Mouse (Mus musculus) adrenal gland, postnatal 36 days (tissue): ENCODE data around the gene Zzz3. TPM values are rescaled to one million over a fixed set of nuclear protein-coding genes. Genes with fewer than 3 reads are reported as not detected.

Experiments used
- DNase-seq, 2 experiments: peaks; one replicate each; pipeline ENCODE4 v3.0.0; 2021; ENCODE audit warnings: mixed read lengths in 1 of 2
- total RNA-seq, 2 experiments: library from RNA; stranded (reverse); gene quantifications; 2 replicates each; pipeline ENCODE4 v1.2.3; 2021

Zzz3 gene
- total RNA-seq, 2 experiments from 2014 or later = 32.7 to 37.6 TPM

DNA sequence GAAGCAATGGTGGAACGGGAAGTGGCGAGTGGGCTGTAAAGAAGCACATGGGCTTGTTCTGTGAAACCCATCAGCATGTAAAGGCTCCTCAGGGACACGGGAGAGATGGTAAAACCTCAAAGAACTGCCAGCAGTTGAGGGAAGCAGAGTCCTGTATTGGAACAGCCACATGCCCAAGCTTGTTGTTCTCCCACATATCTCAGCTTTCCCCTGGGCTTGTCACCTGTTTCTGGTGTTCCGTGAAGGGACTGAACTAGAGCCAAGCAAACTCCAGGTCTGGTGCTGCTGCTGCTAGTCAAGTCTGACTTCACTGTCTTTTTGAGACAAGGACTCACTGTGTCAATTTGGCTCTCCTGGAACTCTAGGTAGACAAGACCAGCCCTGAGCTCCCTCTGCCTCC lies 72.0 kb downstream of the Zzz3 start:
- no peak for DNase-seq

- no peak for DNase-seq
These were observed 72.8 kb downstream of the Zzz3 start for GRCm38 (mm10) chr3:152468032-152468431.

GRCm38 (mm10) chr3:152468569-152469041 lies 73.3 kb downstream of the Zzz3 start:
- no peak for DNase-seq

DNA sequence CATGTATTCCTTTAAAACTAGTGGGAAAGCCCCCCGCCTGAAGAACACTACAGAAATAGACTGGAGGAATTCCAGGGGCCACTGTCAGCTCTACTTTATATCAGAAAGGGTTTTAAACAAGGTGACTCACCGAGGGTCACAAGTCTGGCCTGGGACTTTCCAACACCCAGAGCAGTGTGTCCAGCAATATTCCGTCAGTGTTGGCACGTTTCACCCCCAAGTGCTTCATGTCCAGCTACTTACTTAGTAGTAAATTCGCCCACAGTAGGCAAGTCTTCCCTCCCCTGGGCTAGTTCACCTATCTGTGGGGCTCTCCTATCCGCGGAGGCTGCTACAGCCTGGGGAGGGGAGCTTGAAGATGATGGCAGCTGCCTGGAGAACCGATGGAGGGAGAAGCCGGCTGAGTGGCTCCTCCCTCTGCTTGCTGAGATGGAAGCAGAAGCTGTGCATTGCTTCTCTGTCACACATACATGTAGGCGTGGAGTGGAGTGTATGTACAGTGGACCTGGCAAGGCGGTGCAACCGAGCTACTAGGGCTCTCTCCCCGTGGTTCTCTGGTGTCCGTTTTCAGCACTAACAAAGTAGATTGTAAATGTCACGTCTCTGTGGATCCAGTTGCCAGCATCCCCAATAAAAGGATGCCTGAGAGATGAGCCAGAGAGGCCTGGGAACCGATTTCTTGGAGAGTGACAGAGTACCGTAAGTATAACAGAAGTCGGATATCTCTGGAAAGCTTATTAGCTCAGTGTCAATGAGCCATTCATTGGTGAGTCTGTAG lies 74.3 kb downstream of the Zzz3 start:
- no peak for DNase-seq

DNA sequence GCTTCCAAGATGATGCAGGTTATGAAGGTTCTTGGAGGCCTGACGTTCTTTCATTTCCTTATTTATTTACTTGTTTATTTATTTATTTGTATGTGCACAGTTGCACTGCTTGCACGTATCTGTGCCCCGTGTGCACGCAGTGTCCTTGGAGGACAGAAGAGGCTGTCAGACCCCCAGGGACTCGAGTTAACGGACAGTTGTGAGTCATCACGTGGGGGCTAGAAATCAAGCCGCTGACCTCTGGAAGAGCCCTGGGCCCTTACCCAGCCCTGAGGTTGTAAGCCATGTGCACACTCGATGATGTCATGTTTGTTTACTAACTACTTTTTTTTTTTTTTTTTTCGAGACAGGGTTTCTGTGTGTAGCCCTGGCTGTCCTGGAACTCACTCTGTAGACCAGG lies 75.1 kb downstream of the Zzz3 start:
- DNase-seq = peak; percentile 24 to 40

GRCm38 (mm10) chr3:152472676-152473075 lies 77.4 kb downstream of the Zzz3 start:
- DNase-seq = no peak

GRCm38 (mm10) chr3:152474582-152475277 lies 79.5 kb downstream of the Zzz3 start:
- peak; percentile 50 to 78 for DNase-seq

- DNase-seq = no peak
These were observed 80.0 kb downstream of the Zzz3 start for GRCm38 (mm10) chr3:152475278-152475669.

DNA sequence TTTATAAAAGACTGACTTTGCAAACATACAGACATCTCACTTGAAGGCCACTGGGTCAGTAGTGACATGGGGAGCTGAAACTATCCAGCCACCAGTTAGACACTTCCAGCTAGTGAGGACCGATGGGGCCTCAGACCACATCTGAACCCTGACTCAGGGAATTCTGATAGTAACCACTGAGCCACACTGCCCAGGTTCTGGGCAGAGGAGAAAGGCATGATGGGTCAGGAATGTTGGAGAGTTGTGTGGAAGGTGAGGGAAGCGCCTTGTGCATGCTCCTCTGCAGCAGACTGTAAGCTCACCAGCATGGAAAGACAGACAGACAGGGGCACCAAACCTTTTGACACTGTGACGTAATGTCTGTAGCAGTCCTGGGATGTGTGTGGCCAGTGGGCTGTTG lies 80.6 kb downstream of the Zzz3 start:
- no peak for DNase-seq

DNA sequence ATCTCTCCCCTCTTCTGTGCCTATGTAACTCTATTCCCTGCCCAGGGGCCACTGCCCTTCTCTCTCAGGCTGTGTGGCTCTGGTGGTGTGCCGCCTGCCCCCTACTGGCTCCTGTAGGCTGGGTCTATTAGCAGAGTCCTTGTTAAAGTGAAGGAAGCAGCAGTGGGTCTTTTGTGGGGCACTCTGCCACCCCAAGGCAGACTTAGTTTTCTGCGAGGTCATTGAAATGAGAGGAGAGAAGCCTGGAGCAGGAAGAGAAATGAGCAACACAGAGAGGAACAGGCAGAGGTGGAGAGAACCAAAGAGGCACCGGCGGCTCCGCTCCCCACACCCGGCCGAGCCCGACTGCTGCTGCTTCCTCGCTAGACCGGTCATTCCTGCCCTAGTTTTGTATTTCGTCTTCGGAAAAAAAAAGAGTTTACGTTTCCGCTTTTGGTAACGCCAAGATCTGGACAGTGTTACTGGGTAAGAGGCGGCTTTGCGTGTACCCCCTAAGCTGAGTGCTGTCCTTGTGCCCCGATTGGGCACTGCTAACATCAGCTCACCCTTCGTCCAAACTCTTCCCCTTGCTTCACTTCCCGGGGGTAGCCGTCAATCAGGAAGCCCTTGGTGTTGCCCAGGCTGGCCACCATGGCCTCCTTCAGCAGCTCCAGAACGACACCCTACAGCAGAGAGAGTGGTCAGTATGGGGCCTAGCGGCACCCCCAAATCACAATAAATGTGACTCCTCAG lies 82.7 kb downstream of the Zzz3 start:
- peak; percentile 66 to 81 for DNase-seq

- peak; percentile 43 to 70 for DNase-seq
These were observed 83.5 kb downstream of the Zzz3 start for GRCm38 (mm10) chr3:152478599-152479435.

GRCm38 (mm10) chr3:152480336-152480735 lies 85.1 kb downstream of the Zzz3 start:
- no peak for DNase-seq

DNA sequence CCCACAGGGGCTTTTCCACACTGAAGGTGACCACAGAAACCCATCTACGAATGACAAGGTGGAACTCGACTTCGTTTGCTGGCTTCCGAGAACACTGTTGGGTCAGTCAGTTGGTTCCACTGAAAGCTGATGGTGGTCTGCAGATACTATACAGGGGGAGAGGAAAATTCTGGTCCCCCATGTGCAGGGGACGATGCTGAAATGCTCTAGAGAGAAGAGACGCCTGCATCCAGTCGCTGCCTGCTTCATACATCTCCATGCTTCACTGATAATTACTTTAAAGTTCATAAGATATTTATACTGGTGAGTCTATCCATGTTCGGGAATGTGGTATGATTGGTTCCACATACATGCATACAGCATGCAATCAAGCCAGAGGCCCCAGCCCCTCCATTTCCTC lies 86.9 kb downstream of the Zzz3 start:
- no peak for DNase-seq

- no peak for DNase-seq
These were observed 88.5 kb downstream of the Zzz3 start for GRCm38 (mm10) chr3:152483800-152484199.

DNA sequence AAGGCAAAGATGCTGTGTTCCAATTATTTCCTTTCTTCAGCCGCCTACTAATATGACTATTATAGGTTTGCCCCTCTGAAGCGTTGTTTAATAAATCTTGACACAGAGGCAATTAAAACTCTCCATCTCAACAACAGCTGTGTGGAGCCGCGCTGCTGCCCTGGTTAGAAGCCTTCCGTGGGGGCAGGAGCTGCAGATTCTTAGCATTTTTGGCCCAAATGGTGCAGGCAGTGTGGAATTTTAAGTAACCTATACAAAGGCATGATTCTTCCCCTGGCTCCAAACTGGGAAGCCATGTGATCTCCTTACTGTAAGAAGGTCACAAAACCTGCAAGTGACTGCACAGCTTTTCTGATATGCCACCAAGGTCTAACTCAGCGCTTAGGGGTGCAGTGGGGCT lies 88.9 kb downstream of the Zzz3 start:
- no peak for DNase-seq

GRCm38 (mm10) chr3:152488964-152489363 lies 93.7 kb downstream of the Zzz3 start:
- no peak for DNase-seq

GRCm38 (mm10) chr3:152490423-152490822 lies 95.2 kb downstream of the Zzz3 start:
- no peak for DNase-seq

DNA sequence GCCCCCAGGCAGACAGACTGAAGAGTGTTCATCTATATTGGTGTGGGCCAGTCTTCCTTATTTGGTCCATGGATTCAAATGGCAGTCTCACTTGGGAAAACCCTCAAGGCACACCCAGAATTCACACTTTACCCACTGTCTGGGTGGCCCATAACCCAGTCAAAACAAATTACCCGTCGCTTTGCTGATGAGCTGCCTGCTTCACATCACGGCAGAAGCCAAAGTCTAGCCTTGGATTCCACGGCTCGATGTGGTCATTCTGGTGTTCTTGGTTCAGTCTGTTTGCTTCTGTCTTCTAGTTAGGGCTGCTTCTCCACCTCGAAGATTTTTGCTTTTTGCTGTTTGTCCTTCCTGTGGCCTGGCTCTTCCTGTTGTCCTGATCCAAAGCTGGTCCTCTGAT lies 97.0 kb downstream of the Zzz3 start:
- DNase-seq = no peak

- DNase-seq = no peak
These were observed 98.5 kb downstream of the Zzz3 start for GRCm38 (mm10) chr3:152493813-152494212.

DNA sequence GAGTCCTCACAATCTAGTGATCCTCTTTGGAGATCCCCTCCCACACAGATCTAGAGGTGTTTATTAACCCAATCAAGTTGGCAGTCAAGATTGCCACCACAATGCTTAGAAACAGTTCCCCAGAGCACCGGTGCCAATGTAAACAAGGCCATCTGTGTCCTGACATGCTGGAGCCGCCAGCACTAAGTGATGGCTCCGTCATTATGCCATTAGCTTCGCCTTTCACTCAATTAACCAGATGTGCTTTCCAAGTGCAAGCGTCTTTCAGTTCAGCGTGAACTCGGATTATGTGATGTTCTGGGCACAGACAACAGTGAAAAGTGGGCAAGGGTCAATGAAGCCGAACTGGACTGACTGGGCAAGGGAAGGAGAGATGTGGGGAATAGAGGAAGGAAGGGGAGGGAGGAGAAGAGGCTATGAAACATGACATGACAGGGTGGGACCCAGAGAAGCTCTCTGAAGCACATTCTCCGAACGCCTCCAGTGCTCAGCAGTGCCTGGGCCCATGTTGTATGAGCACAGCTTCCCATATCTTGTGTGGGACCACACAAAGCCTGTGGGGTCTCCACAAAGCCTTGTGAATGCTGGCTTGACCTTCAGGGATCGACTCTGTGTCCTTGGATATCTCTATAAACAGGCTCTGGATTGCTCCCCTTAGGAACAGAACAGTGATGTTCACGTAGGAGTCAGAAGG lies 99.5 kb downstream of the Zzz3 start:
- no peak for DNase-seq

- no peak for DNase-seq
These were observed 100.2 kb downstream of the Zzz3 start for GRCm38 (mm10) chr3:152495415-152495898.
